Mouse (Mus musculus) C2C12 (cell line): Measurements from ENCODE around the gene Myo10.

Experiments used
- CEBPB ChIP-seq: IDR thresholded peaks from one replicate; pipeline ENCODE4 v1.6.1; 2011; ENCODE audit warnings: low read depth, mild to moderate bottlenecking, control low read depth, moderate library complexity
- CTCF ChIP-seq: IDR thresholded peaks from one replicate; pipeline ENCODE4 v1.5.1; 2011; ENCODE audit not compliant: control insufficient read depth, insufficient read depth, insufficient read length
- FOSL1 ChIP-seq: IDR thresholded peaks from one replicate; pipeline ENCODE4 v1.8.0; 2011; ENCODE audit warnings: mild to moderate bottlenecking, low read length; ENCODE audit not compliant: poor library complexity, insufficient read depth, severe bottlenecking
- MAX ChIP-seq: IDR thresholded peaks from one replicate; pipeline ENCODE4 v1.6.1; 2011; ENCODE audit warnings: mild to moderate bottlenecking, control low read depth
- MYOD1 ChIP-seq: IDR thresholded peaks from one replicate; pipeline ENCODE4 v1.6.1; 2011; ENCODE audit warnings: low read depth; ENCODE audit not compliant: control insufficient read depth, insufficient read length
- USF1 ChIP-seq: IDR thresholded peaks from one replicate; pipeline ENCODE4 v1.6.1; 2011; ENCODE audit warnings: low read depth, mild to moderate bottlenecking, control low read depth, moderate library complexity

DNA sequence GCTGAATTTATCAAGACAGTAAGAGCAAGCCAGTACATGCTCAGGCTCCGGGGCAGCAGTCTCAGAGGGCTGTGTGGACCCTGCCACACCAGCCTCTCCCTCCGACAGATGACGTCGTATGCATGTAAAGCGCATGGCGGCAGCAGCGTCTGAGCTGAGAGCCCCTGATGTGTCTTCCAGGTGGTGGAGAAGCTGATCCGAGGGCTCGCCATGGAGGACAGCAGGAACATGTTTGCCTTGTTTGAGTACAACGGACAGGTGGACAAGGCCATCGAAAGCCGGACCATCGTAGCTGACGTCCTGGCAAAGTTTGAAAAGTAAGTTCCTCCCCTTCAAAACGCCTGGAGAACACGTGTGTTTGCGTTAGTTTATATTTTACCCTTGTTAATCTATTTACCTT is 184.0 kb downstream of the Myo10 start:
- TF ChIP-seq USF1 (no peak), CTCF (no peak), MAX (no peak), FOSL1 (no peak), MYOD1 (no peak), CEBPB (no peak)
